Mouse (Mus musculus): ENCODE measurements around the gene Spata5. TPM values are rescaled to one million over a fixed set of nuclear protein-coding genes. Genes with fewer than 3 reads are reported as not detected.
A peak's percentile ranks its signal among the peaks of the same experiment; 100 is the strongest.
"Not testable (repeated sequence)": the region's sequence is repeated elsewhere in the genome, so short reads cannot be mapped to it uniquely, and the experiment has no call there.

Spata5 gene
- polyA plus RNA-seq, 1 experiment from 2014 or later = 55.0 TPM

DNA sequence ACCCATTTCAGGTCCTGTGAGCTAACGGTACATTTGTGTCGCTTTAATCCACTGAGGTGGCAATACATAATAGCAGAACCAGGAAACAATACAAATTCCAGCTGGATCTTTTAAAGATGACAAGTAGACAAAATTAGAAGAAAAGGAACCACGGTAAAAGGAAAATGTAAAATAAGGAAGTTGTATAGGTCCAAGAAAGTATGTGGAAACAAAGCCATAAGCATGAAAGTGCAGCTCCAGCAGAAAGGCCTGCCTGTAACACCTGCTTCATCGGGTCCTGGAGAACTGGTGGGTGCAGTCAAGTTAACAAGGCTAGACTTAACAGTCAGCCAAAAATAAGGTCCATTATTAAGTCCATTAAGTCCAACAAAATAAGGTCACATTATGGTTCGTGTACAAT lies 164.9 kb downstream of the Spata5 start:
- Histone ChIP-seq H3K4me3 (ENCODE audit: low read depth, low read length) (no peak overlapping the region), H3K9ac (ENCODE audit: low read length) (no peak overlapping the region), H3K4me1 (replicated peaks; ENCODE audit: control insufficient read depth, insufficient read depth, low read length) (peaks cover 11% of the 10 kb centered on the region), H3K27ac (ENCODE audit: low read depth, low read length) (0 out of 2 replicates have a peak overlapping the region, but pooled peaks have one; percentile 31), H3K36me3 (ENCODE audit: control insufficient read depth, insufficient read depth, low read length) (no peaks in the 10 kb centered on the region), H3K9me3 (ENCODE audit: control insufficient read depth, low read length) (no peaks in the 10 kb centered on the region), H3K4me2 (ENCODE audit: low read depth, low read length, severe bottlenecking) (no peak overlapping the region), H3K27me3 (ENCODE audit: control insufficient read depth, insufficient read depth, low read length) (no peaks in the 10 kb centered on the region)
- DNase-seq (ENCODE audit: low spot score) (no peak), ATAC-seq (replicated peaks; ENCODE audit: low FRiP score) (no peak)
- WGBS = 78% methylated on average over 5 of the region's 5 CpGs

DNA sequence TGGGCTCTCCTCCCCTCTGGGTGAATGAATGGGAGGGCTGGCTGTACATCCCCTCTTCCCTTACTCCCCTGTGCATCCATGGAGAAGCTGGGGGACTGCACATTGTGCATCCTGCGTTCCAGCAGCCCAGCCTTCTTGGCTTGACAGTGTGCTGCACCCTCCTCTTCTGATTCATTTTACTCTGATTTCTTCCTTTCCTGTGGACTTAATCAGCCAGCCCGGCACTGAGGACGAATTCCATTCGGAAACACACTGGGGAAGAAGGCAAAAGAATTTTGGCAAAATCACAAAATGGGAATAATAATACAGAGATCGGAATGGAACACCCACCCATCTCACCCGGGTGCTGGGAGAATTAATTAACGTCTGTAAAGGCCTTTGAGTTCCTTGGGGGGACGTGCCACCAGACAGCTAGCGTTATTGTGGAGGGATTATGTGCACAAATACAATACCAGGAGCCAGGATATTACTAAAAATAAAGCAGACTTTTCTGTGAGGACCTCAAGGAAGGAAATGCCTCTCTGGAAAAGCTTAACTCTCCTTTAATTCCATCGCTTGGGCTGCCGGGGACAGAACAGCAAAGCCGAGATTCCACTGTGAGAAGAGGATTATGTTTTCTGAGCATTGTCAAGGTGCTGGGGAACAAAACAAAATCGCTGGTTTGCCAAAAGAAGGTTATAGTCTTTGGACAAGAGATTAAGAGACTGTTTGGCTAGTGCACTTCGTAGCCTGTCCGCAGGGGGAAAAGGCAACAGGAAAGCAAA lies 166.5 kb downstream of the Spata5 start:
- ATAC-seq (replicated peaks; ENCODE audit: low FRiP score) = peak; percentile 86
- H3K27ac ChIP-seq (ENCODE audit: low read depth, low read length) = peak overlapping the region; percentile 92
- 5% methylated on average over 15 of the region's 15 CpGs for WGBS

DNA sequence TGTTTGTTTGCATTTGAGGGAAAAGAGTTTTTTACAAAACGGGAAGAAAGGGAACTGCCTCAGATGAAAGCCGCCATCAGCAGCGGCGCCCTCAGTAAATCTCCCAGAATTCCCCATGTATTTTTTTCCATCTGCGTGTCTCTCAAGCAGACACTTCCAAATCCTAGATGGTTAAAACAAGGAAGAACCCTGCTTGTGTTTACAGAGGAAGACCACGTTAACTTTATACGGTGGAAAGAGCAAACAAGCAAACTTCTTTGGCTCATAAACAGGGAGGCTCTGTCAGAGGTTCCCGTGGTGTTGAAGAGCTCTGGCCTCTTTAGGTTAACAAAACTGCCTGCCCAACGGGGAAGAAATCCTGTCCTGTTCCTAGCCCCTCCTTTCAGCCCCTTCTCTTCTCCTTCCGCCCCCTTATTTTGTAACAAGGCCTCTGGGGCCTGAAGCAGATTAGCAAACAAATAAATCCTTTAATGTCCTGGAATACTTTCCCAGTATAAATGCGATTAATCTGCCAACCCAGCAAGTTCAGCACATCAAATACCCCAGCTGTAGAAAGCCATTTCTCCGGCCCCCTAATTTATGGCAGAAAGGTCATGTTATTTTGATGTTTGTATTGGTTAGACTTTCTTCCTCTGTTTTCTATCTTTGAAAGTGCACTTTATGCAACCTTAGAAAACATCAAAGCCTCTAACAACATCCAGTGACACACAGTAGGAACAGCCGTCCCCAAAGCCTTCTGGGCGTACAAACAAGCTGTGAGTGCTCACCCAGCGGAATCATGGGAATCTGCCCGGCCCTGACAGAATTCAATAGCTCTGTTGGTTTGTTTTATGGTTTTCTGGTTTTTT lies 167.3 kb downstream of the Spata5 start:
- Histone ChIP-seq H3K4me3 (ENCODE audit: low read depth, low read length) (peak overlapping the region; percentile 11; the same call in 1 of the 2 replicates), H3K36me3 (ENCODE audit: control insufficient read depth, insufficient read depth, low read length) (no peaks in the 10 kb centered on the region), H3K4me1 (replicated peaks; ENCODE audit: control insufficient read depth, insufficient read depth, low read length) (peaks cover 11% of the 10 kb centered on the region), H3K4me2 (ENCODE audit: low read depth, low read length, severe bottlenecking) (peak overlapping the region; percentile 42), H3K27ac (ENCODE audit: low read depth, low read length) (peak overlapping the region; percentile 92), H3K9ac (ENCODE audit: low read length) (peak overlapping the region; percentile 20), H3K27me3 (ENCODE audit: control insufficient read depth, insufficient read depth, low read length) (no peaks in the 10 kb centered on the region), H3K9me3 (ENCODE audit: control insufficient read depth, low read length) (no peaks in the 10 kb centered on the region)
- WGBS = 13% methylated on average over 16 of the region's 16 CpGs
- peak; percentile 53 for ATAC-seq (replicated peaks; ENCODE audit: low FRiP score)
- no peak for DNase-seq (ENCODE audit: low spot score)

More for the DNA sequence above, 166.5 kb downstream of the Spata5 start:
- Histone ChIP-seq H3K9ac (ENCODE audit: low read length) (peak overlapping the region; percentile 20), H3K9me3 (ENCODE audit: control insufficient read depth, low read length) (no peaks in the 10 kb centered on the region), H3K27me3 (ENCODE audit: control insufficient read depth, insufficient read depth, low read length) (no peaks in the 10 kb centered on the region), H3K4me3 (ENCODE audit: low read depth, low read length) (peak overlapping the region; percentile 11; the same call in 1 of the 2 replicates), H3K4me2 (ENCODE audit: low read depth, low read length, severe bottlenecking) (peak overlapping the region; percentile 42), H3K4me1 (replicated peaks; ENCODE audit: control insufficient read depth, insufficient read depth, low read length) (peaks cover 11% of the 10 kb centered on the region), H3K36me3 (ENCODE audit: control insufficient read depth, insufficient read depth, low read length) (no peaks in the 10 kb centered on the region)
- DNase-seq (ENCODE audit: low spot score) = peak; percentile 72

DNA sequence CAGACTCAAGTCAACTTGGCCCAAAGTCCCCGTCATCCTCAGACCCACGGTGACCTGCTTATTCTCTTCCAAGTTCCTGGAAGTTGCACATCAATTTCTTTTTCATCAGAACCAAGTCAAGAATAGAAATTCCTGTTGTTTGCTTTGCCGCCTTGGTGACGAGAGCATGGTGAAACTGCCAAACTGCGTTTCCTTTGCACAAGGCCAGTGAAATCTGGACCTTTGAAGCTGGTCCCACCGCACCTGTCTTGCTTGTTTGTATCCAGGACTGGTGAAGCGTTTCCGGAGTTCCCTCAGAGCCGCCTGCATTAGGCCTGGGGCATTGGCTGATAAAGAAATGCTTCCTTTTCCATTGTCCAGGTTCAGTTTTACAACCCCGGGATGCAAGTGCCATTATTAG lies 176.0 kb downstream of the Spata5 start:
- DNase-seq (ENCODE audit: low spot score) (no peak), ATAC-seq (replicated peaks; ENCODE audit: low FRiP score) (no peak)
- Histone ChIP-seq H3K9ac (ENCODE audit: low read length) (no peak overlapping the region), H3K9me3 (ENCODE audit: control insufficient read depth, low read length) (no peaks in the 10 kb centered on the region), H3K27ac (ENCODE audit: low read depth, low read length) (no peak overlapping the region), H3K4me3 (ENCODE audit: low read depth, low read length) (no peak overlapping the region), H3K36me3 (ENCODE audit: control insufficient read depth, insufficient read depth, low read length) (no peaks in the 10 kb centered on the region), H3K4me2 (ENCODE audit: low read depth, low read length, severe bottlenecking) (no peak overlapping the region), H3K4me1 (replicated peaks; ENCODE audit: control insufficient read depth, insufficient read depth, low read length) (0 out of 2 replicates have a peak, but pooled peaks cover 2% of the 10 kb centered on the region), H3K27me3 (ENCODE audit: control insufficient read depth, insufficient read depth, low read length) (no peaks in the 10 kb centered on the region)
- WGBS = 66% methylated on average over 10 of the region's 10 CpGs

DNA sequence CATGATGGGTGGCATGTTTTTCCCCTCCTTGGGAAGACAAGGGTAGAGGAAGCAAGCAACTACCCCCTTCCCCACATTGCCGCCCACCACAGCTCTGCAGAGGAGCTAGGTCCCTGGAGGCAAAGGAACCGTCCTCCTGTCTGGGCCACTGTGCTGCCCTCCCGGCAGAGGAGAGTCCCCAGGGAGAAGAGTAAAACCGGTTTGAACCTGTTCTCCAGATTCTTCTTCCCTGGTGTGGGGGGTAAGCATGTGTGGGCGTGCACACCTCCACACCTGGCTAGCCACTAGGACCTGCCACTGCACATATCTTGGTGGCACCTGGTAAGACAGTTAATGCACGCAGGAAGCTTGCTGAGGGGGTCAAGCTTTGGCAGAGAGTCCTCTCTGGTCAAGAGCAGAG lies 176.8 kb downstream of the Spata5 start:
- no peak overlapping the region for H3K4me3 ChIP-seq (ENCODE audit: low read depth, low read length)
- no peak overlapping the region for H3K4me2 ChIP-seq (ENCODE audit: low read depth, low read length, severe bottlenecking)
- H3K4me1 ChIP-seq (replicated peaks; ENCODE audit: control insufficient read depth, insufficient read depth, low read length) = 0 out of 2 replicates have a peak, but pooled peaks cover 2% of the 10 kb centered on the region
- H3K27me3 ChIP-seq (ENCODE audit: control insufficient read depth, insufficient read depth, low read length) = no peaks in the 10 kb centered on the region
- no peak overlapping the region for H3K27ac ChIP-seq (ENCODE audit: low read depth, low read length)
- no peak overlapping the region for H3K9ac ChIP-seq (ENCODE audit: low read length)
- WGBS = 64% methylated on average over 6 of the region's 6 CpGs
- ATAC-seq (replicated peaks; ENCODE audit: low FRiP score) (no peak), DNase-seq (ENCODE audit: low spot score) (no peak)
- no peaks in the 10 kb centered on the region for H3K36me3 ChIP-seq (ENCODE audit: control insufficient read depth, insufficient read depth, low read length)
- H3K9me3 ChIP-seq (ENCODE audit: control insufficient read depth, low read length) = no peaks in the 10 kb centered on the region

DNA sequence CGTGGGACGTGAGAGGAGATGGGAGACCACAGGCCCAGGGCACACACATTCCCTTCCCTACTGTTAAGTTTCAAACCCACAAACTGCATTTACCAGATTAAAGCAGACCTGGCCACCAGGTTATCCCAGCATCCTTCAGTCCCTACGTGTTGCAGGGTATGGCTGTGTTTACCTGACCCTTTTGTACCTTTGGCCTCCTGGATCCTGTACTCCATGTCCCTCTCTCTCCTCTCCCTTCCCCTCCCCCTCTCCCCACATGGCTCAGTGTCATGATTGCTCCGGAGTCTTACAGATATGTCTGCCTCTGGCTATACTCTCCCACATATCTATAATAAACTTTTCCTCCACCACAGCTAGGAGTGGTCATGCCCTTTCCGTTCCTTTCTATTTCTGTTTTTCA lies 177.5 kb downstream of the Spata5 start:
- WGBS = 88% methylated on average over 5 of the region's 5 CpGs
- Histone ChIP-seq H3K4me2 (ENCODE audit: low read depth, low read length, severe bottlenecking) (no peak overlapping the region), H3K27ac (ENCODE audit: low read depth, low read length) (no peak overlapping the region), H3K27me3 (ENCODE audit: control insufficient read depth, insufficient read depth, low read length) (no peaks in the 10 kb centered on the region), H3K4me3 (ENCODE audit: low read depth, low read length) (no peak overlapping the region), H3K36me3 (ENCODE audit: control insufficient read depth, insufficient read depth, low read length) (no peaks in the 10 kb centered on the region), H3K9ac (ENCODE audit: low read length) (no peak overlapping the region), H3K4me1 (replicated peaks; ENCODE audit: control insufficient read depth, insufficient read depth, low read length) (0 out of 2 replicates have a peak, but pooled peaks cover 2% of the 10 kb centered on the region), H3K9me3 (ENCODE audit: control insufficient read depth, low read length) (no peaks in the 10 kb centered on the region)
- DNase-seq (ENCODE audit: low spot score) (no peak), ATAC-seq (replicated peaks; ENCODE audit: low FRiP score) (no peak)

DNA sequence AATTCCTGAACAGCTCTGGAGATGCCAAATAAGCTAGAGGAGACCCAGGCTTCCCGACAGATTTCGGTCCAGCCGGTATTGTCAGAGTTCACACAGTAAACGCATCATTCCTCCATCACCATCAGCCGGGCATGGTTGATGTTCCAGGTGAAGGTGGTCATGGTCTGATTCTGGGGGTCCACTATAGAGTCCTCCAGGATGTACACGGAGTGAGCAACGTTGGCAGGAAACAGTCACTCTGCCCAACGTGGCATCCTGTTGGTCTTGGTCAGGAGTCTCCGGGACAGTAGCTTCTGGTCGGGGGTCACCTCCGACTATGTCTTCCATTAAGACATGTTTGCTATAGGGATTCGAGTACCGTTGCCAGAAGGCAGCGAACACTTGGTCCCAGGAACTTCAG lies 179.9 kb downstream of the Spata5 start:
- not testable (repeated sequence) for H3K4me3 ChIP-seq (ENCODE audit: low read depth, low read length); H3K9ac ChIP-seq (ENCODE audit: low read length); ATAC-seq (replicated peaks; ENCODE audit: low FRiP score); H3K9me3 ChIP-seq (ENCODE audit: control insufficient read depth, low read length); H3K36me3 ChIP-seq (ENCODE audit: control insufficient read depth, insufficient read depth, low read length); H3K27me3 ChIP-seq (ENCODE audit: control insufficient read depth, insufficient read depth, low read length); H3K4me2 ChIP-seq (ENCODE audit: low read depth, low read length, severe bottlenecking); H3K4me1 ChIP-seq (replicated peaks; ENCODE audit: control insufficient read depth, insufficient read depth, low read length); DNase-seq (ENCODE audit: low spot score); H3K27ac ChIP-seq (ENCODE audit: low read depth, low read length)
- 95% methylated on average over 14 of the region's 14 CpGs for WGBS

DNA sequence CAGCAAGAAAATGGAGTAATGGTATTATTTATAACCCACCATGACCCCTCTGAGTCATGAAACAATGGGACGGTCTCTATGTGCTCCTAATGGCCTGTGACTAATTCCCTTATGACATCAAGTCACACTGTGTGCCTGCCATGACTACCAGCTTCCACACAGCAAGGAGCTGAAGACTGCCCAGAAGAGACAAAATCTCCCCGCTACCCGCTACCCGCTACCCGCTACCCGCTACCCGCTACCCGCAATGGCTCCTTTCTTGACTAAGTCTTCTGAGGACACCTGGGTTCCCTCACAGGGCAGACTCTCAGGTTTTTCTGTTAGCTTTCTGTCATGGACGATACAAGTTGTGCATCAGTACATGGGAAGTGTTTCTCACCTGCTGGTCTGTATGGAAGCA lies 182.7 kb downstream of the Spata5 start:
- Histone ChIP-seq H3K27ac (ENCODE audit: low read depth, low read length) (no peak overlapping the region), H3K9ac (ENCODE audit: low read length) (no peak overlapping the region), H3K36me3 (ENCODE audit: control insufficient read depth, insufficient read depth, low read length) (no peaks in the 10 kb centered on the region), H3K4me3 (ENCODE audit: low read depth, low read length) (no peak overlapping the region), H3K4me2 (ENCODE audit: low read depth, low read length, severe bottlenecking) (no peak overlapping the region), H3K27me3 (ENCODE audit: control insufficient read depth, insufficient read depth, low read length) (no peaks in the 10 kb centered on the region), H3K9me3 (ENCODE audit: control insufficient read depth, low read length) (no peaks in the 10 kb centered on the region), H3K4me1 (replicated peaks; ENCODE audit: control insufficient read depth, insufficient read depth, low read length) (peaks cover 2% of the 10 kb centered on the region; the same call in 1 of the 2 replicates)
- DNase-seq (ENCODE audit: low spot score) (peak; percentile 23), ATAC-seq (replicated peaks; ENCODE audit: low FRiP score) (no peak)
- 97% methylated on average over 9 of the region's 9 CpGs for WGBS
